Mouse (Mus musculus) thymus, postnatal 36 days (tissue): ENCODE measurements around the gene Gmppa.
A peak's percentile ranks its signal among the peaks of the same experiment; 100 is the strongest.

Source experiments
- DNase-seq, 2 experiments: peaks; one replicate each; pipeline ENCODE4 v3.0.0; 2022; ENCODE audit warnings: mixed read lengths in 2 of 2

The Gmppa gene

DNA sequence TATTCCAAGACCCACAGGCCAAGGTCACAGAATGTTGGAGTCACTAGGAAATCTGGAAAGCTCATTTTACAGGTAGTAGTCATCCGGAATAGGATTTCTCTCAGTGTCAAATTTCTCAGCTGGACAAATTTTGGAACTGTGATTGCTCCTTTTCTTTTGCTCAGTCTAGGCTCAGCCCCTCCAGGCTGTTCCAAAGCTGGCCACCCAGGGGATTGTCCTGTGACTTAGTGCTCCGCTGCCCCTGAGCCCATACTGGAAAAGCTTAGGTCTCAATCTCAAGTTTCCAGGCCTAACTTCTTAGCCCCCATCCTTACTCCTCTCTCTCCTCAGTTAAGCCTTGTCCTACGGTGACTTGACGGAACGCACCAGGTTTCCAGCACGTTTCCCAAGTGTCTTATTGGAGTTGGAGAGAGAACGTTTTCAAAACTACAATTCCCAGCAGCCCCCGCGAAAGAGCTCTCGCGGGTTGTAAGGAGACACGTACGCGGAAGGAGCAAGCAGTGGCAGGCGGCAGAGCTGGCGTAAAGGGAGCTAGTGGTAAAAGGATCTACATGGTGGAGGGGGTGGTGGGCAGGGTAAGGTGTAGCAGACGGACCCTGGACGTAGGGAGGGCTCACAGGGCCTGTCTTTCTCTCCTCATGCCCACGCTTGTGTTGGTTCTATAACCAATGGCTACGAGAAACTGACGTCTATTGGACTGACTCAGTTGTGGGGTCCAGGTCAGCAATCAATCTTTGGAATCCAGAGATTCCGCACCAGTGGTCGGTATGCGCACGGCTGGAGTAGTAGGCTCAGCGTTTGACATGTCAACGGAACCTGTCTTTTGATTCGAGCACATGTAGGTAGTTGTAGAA lies at the start of gene Gmppa:
Gene Gmppa, plus strand, starts transcription at position 456 of the 854 bp plus-strand sequence.
- peak; percentile 66 to 72 for DNase-seq

DNA sequence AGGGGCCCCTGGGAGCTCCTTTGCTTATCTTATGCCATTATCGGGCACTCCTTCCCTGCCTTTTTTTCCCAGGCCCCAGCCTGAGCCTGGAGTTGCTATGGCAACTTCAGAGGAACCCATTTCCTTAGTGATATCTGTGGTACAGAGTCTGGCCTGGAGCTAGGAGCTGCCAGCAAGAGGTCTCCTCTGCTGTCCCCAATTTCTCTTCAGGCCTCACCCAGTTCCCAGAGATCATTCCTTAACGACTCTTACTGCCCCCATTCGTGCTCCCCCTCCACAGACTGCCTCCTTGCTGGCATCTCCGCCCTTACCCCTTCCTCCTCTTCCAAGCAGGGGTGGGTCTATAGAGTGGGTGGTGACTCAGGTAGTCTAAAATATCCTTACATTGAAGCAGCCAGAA lies 49.6 kb upstream of the Gmppa start:
- DNase-seq, result no peak

GRCm38 (mm10) chr1:75387469-75387928 lies 48.2 kb upstream of the Gmppa start:
- DNase-seq, result no peak

DNA sequence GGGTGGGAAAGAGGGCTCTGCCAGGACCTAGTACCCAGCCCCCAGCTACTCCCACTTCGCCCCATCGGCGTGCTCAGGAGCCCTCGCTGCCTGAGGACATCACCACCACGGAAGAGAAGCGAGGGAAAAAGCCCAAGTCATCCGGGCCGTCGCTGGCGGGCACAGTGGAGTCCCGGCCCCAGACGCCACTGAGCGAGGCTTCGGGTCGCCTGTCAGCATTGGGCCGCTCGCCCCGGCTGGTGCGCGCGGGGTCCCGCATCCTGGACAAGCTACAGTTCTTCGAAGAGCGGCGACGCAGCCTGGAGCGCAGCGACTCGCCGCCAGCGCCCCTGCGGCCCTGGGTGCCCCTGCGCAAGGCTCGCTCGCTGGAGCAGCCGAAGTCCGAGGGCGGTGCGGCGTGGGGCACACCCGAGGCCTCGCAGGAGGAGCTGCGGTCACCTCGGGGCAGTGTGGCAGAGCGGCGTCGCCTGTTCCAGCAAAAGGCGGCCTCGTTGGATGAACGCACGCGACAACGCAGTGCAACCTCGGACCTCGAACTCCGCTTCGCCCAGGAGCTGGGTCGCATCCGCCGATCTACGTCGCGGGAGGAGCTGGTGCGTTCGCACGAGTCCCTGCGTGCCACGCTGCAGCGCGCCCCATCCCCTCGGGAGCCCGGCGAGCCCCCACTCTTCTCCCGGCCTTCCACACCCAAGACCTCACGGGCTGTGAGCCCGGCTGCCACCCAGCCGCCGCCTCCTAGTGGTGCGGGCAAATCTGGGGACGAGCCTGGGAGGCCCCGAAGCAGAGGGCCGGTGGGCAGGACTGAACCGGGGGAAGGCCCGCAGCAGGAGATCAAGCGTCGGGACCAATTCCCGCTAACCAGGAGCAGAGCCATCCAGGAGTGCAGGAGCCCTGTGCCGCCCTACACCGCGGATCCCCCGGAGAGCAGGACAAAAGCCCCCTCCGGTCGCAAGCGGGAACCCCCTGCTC lies 47.5 kb upstream of the Gmppa start:
- DNase-seq, result no peak

DNA sequence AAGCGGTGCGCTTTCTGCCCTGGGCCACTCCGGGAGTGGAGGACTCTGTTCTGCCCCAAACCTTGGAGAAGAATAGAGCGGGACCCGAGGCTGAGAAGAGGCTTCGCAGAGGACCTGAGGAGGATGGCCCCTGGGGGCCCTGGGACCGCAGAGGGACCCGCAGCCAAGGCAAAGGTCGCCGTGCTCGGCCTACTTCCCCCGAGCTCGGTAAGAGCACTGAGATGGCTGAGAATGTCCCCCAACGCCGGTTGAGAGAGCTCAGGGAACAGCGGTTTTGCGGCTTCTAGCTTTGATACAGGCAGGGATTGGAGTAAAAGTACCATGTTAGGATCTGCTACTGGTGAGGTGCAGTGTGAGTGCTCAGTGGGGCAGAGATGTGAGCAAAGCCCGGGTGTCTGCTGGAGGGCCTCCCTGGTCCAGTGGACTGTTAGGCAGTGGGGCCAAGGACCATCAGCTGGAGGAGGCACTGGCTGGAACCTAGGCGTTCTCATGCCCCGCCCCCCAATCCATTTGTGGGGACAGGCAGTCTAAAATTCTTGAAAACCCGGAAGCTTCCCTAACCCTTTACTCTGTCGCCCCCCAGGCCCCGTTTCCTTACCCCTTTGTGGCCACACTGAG lies 46.7 kb upstream of the Gmppa start:
- no peak for DNase-seq

GRCm38 (mm10) chr1:75393139-75393538 lies 42.6 kb upstream of the Gmppa start:
- no peak for DNase-seq

DNA sequence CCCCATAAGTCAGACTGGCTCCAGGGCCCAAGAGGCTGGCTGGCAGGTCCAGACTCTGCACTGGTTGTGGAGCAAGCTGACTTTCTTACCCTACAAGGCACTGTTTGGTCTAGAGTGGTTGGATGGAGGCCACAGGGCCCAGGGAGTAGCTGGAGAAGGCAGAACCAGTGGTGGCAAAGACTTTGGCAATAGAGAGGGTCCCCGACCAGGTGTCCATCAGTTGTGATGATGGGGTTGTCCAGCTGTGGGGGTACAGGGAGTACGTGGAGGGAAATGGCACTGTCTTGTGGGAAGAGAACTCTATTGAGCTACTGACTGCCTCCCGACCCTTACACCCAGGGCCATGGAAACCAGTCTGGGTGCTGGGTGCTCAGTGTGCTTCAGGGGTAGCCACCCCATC lies 41.9 kb upstream of the Gmppa start:
- DNase-seq, result no peak

DNA sequence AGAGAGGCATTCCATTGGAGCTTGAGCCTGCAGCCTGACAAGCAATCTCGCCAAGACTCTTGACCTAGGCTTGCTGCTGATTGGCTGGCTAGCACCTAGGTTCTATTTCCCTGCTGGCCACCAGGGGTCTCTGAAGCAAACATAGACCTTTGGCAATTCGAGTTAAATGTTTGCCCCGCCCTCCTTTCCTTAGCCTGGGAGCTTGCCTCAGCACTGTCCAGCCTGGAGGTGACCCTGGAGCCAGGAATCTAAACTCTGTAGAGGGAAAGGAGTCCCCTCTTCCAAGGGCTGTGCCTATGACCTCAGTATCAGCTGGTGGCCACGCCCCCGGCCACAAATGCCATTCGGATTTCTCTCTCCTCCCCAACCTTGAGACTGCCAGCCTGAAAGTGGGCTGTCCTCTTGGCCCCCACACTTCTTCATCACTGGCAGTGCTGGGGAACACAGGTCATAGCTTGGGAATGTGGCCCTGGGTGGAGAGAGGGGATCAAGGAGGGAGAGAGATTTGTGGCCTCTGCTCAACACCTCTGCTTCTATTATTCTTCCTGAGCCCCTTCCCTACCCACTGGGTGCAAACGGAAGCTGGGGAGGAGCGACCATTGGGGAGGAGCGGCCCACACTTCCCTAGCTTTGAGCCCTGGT lies 36.8 kb upstream of the Gmppa start:
- peak; percentile 37 to 50 for DNase-seq

DNA sequence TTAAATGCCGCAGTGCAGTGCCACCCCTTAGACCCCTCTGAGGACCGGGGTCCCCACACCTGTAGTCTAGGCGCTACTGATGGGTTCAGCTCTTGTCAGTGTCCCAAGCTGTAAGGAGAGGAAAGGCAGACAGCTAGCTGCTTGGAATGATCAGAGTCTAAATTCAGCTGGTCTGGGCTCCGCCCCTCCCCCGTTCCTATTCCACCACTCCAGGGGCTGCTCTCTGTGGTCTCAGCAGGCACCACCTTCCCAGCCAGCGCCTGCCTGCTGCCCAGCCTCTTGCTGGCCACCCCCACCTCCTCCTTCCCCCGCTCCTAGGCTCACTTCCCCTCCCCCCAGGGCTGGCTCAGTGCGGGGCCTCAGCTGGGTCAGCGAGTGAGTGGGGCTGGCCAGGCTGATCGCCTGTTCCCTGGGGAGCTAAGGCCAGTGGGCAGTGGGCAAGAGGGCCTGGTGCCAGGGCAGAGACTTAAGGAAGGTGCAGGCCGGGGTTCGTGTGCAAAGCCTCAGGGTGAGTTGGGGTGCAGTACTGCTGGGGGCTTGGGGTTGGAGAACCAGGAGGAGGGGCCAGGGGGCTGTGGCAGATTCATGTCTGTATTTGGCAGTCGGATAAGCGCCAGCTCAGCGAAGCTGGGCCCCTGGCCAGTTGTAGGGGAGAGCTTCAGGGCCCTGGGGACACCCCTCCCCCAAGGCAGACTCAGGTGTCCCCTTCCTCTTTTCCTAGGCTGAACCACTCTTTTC lies 35.8 kb upstream of the Gmppa start:
- DNase-seq, result no peak

GRCm38 (mm10) chr1:75400493-75401115 lies 35.1 kb upstream of the Gmppa start:
- DNase-seq, result no peak

- no peak for DNase-seq
These were observed 30.2 kb upstream of the Gmppa start for GRCm38 (mm10) chr1:75405547-75405946.

DNA sequence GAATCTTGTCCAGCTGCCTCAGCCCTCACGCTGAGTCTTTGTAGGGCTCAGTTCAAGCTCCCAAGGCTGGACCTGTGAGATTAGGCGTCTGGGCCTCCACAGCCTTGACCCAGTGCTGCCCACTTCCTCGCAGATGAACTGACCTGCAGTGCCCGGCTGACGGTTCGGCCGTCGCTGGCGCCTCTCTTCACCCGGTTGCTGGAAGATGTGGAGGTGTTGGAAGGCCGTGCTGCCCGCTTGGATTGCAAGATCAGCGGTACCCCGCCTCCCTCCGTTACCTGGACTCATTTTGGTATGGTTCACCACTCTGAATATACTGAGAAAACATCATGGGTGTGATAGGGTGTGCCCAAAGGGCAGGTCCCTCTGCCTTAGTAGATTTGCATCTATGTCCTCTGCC lies 29.6 kb upstream of the Gmppa start:
- DNase-seq, result no peak

- DNase-seq, result no peak
These were observed 28.7 kb upstream of the Gmppa start for GRCm38 (mm10) chr1:75407056-75407455.

- DNase-seq, result no peak
These were observed 27.5 kb upstream of the Gmppa start for GRCm38 (mm10) chr1:75408210-75408609.

DNA sequence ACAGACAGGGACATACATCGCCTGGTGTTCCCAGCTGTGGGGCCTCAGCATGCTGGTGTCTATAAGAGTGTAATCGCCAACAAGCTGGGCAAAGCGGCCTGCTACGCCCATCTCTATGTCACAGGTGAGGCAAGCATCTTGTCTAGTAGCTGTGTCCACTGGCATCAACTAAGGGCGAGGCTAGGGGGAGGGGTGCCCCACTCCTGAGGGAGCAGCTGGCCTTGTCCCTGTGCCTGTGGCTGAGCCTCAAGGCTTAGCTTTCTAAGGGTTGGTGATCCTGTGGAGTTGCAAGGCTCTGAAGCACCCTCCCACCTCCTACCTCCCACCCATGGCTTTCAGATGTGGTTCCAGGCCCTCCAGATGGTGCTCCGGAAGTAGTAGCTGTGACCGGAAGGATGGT lies 25.8 kb upstream of the Gmppa start:
- no peak for DNase-seq

- no peak for DNase-seq
These were observed 23.5 kb upstream of the Gmppa start for GRCm38 (mm10) chr1:75412196-75412595.

DNA sequence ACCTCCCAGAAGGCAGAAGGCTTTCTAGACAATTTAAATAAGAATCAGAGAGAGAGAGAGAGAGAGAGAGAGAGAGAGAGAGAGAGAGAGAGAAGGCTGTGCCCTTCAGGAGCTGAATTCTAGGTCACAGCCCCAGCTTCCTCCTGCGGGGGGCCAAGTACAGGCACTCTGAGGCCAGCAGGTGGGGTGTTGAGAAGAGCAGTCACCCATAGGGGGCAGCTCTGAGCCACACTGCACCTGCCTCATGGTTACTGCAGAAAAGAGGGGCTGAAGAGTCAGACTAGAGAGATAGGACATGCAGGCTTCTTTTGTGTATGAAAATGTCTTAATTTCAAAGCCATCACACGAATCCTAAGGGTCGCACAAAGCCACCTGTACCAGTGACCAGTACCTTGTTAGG lies 22.0 kb upstream of the Gmppa start:
- DNase-seq, result peak; percentile 51 to 67

DNA sequence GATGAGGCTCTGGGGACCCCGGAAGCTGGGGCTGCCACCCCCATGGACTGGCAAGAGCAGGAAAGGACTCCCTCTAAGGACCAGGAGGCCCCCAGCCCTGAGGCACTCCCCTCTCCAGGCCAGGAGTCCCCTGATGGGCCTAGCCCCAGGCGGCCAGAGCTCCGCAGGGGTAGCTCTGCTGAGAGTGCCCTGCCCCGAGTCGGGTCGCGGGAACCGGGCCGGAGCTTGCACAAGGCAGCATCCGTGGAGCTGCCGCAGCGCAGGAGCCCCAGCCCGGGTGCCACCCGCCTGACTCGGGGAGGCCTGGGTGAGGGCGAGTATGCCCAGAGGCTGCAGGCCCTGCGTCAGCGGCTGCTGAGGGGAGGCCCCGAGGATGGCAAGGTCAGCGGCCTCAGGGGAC lies 13.9 kb upstream of the Gmppa start:
- DNase-seq, result no peak

DNA sequence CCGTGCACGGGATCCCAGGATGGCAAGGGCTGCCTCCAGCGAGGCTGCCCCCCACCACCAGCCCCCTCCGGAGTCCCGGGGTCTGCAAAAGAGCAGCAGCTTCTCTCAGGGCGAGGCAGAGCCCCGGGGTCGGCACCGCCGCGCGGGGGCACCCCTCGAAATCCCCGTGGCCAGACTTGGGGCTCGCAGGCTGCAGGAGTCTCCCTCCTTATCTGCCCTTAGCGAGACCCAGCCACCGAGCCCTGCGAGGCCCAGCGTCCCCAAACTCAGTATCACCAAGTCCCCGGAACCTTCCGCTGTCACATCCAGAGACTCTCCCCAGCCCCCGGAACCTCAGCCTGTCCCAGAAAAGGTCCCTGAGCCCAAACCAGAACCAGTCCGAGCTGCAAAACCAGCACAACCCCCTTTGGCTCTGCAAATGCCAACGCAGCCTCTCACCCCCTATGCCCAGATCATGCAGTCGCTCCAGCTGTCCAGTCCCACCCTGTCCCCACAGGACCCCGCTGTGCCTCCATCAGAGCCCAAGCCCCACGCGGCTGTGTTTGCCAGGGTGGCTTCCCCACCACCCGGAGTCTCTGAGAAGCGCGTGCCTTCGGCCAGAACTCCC lies 13.4 kb upstream of the Gmppa start:
- DNase-seq, result no peak

DNA sequence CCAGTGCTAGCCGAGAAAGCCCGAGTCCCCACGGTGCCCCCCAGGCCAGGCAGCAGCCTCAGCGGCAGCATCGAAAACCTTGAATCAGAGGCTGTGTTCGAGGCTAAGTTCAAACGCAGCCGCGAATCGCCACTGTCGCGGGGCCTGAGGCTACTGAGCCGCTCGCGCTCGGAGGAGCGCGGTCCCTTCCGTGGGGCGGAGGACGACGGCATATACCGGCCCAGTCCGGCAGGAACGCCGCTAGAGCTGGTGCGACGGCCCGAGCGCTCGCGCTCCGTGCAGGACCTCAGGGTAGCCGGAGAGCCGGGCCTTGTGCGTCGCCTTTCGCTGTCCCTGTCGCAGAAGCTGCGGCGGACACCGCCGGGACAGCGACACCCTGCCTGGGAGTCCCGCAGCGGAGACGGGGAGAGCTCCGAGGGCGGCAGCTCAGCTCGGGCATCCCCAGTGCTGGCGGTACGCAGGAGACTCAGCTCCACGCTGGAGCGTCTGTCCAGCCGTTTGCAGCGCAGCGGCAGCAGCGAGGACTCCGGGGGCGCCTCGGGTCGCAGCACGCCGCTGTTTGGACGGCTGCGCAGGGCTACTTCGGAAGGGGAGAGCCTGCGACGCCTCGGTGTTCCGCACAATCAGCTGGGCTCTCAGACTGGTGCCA lies 12.8 kb upstream of the Gmppa start:
- no peak for DNase-seq
